Mouse (Mus musculus): ENCODE measurements around the gene Proser2.

DNA sequence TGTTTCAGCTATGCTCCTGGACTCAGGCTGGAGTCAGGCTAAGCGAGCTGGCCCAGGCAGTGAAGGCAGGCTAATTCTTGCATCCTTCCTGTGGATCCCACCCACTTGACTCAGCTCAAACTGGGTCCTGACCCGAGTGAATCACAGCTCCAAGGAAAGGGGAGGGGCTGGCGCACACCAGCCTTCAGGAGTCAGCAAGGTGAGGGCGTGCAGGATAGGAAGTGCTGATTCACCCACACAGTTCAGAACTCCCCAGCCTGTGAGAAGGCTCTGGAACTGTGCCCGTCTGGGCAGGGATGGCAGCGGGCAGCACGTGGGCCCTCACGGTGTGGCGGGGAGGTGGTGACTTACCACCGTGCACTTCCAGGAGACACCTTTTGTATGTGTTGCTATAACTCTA, 11.8 kb downstream of the Proser2 start:
- TF ChIP-seq POLR2AphosphoS5 (IDR thresholded peaks at IDR 0.05; ENCODE audit: insufficient replicate concordance, low read depth, low read length) (no peak), CTCF (IDR thresholded peaks at IDR 0.05; ENCODE audit: low read depth, low read length) (no peak), TAL1 (conservative IDR thresholded peaks at IDR 0.05; ENCODE audit: low read depth, low read length) (no peak), GATA1 (IDR thresholded peaks at IDR 0.05; ENCODE audit: borderline replicate concordance, low read length) (no peak)

Measured in G1E (cell line).